Mouse (Mus musculus) stomach, postnatal 0 days (tissue): ENCODE results near the gene Grm2. TPM values are rescaled to one million over a fixed set of nuclear protein-coding genes. Genes with fewer than 3 reads are reported as not detected.
A peak's percentile ranks its signal among the peaks of the same experiment; 100 is the strongest.
"Not testable (repeated sequence)": the region's sequence is repeated elsewhere in the genome, so short reads cannot be mapped to it uniquely, and the experiment has no call there.

ENCODE experiments used
- ATAC-seq: fragments of 200-750 bp; cut with Nextera tagmentation; 2 replicates; pipeline ENCODE4 v1.8.0; 2017; ENCODE audit not compliant: low FRiP score, low TSS enrichment
- DNase-seq: peaks from one replicate; pipeline ENCODE4 v3.0.0-alpha.2; 2016; ENCODE audit warnings: low spot score
- H3K27ac ChIP-seq: fragments of 300-500 bp; sonication (generic); replicated peaks from 2 replicates; pipeline ENCODE4 v1.5.1; 2014; ENCODE audit warnings: mild to moderate bottlenecking, control low read depth
- H3K27me3 ChIP-seq: fragments of 300-500 bp; sonication (generic); 2 replicates; pipeline ENCODE4 v1.6.1; 2014; ENCODE audit warnings: low read length; ENCODE audit not compliant: control insufficient read depth, insufficient read depth
- H3K36me3 ChIP-seq: fragments of 300-500 bp; sonication (generic); 2 replicates; pipeline ENCODE4 v1.6.1; 2014; ENCODE audit warnings: low read length, mixed read lengths; ENCODE audit not compliant: control insufficient read depth, insufficient read depth
- H3K4me1 ChIP-seq: fragments of 300-500 bp; sonication (generic); replicated peaks from 2 replicates; pipeline ENCODE4 v1.6.1; 2014; ENCODE audit warnings: antibody characterized with exemption; ENCODE audit not compliant: control insufficient read depth, insufficient read depth
- H3K4me2 ChIP-seq: fragments of 300-500 bp; sonication (generic); replicated peaks from 2 replicates; pipeline ENCODE4 v1.6.1; 2014; ENCODE audit warnings: low read depth, mild to moderate bottlenecking, control low read depth, moderate library complexity
- H3K4me3 ChIP-seq: fragments of 300-500 bp; sonication (generic); 2 replicates; pipeline ENCODE4 v1.5.1; 2014; ENCODE audit warnings: low read depth, low read length, control low read depth
- H3K9ac ChIP-seq: fragments of 300-500 bp; sonication (generic); 2 replicates; pipeline ENCODE4 v1.6.1; 2014; ENCODE audit warnings: mild to moderate bottlenecking, low read length, control low read depth, mixed read lengths
- H3K9me3 ChIP-seq: fragments of 300-500 bp; sonication (generic); 2 replicates; pipeline ENCODE4 v1.6.1; 2016; ENCODE audit warnings: low read length; ENCODE audit not compliant: control insufficient read depth
- CTCF ChIP-seq: IDR thresholded peaks from 2 replicates; pipeline ENCODE4 v1.5.1; 2016; ENCODE audit warnings: antibody characterized with exemption, low read depth, mild to moderate bottlenecking, moderate library complexity
- EP300 ChIP-seq: optimal IDR thresholded peaks from 2 replicates; pipeline ENCODE3; 2016; ENCODE audit warnings: antibody characterized with exemption
- WGBS: fragments of 180-500 bp; shearing (Covaris S2); extraction: QIAGEN DNeasy Blood & Tissue Kit; methylation state at CpG from one replicate; pipeline ENCODE4 v1.1.7; 2014; 5-methylcytosine and 5-hydroxymethylcytosine counted together
- polyA plus RNA-seq: library from polyadenylated mRNA; unstranded; fragments of >200 nt; fragmentation: Nextera tagmentation; extraction: Ambion mirVana; gene quantifications from 2 replicates; pipeline ENCODE4 v1.2.1, GENCODE M21; 2015

The Grm2 gene
- polyA plus RNA-seq, 1 experiment from 2014 or later = not detected

- Histone ChIP-seq H3K27ac (no peak overlapping the region), H3K4me1 (no peaks in the 10 kb centered on the region), H3K9me3 (no peaks in the 10 kb centered on the region), H3K4me2 (no peak overlapping the region), H3K36me3 (no peaks in the 10 kb centered on the region), H3K4me3 (no peak overlapping the region), H3K27me3 (no peaks in the 10 kb centered on the region), H3K9ac (no peak overlapping the region)
- TF ChIP-seq EP300 = no peak
- TF ChIP-seq CTCF = peak; percentile 80
- 23% methylated on average over 8 of the region's 8 CpGs for WGBS
- ATAC-seq = no peak
- peak; percentile 57 for DNase-seq
These were observed 55.3 kb downstream of the Grm2 start for GRCm38 (mm10) chr9:106600546-106600945.

- Histone ChIP-seq H3K36me3 (no peaks in the 10 kb centered on the region), H3K27me3 (no peaks in the 10 kb centered on the region), H3K4me2 (no peak overlapping the region), H3K9ac (no peak overlapping the region), H3K4me3 (no peak overlapping the region), H3K9me3 (no peaks in the 10 kb centered on the region), H3K4me1 (no peaks in the 10 kb centered on the region), H3K27ac (no peak overlapping the region)
- no peak for TF ChIP-seq EP300
- TF ChIP-seq CTCF = peak; percentile 11; the same call in 1 of the 2 replicates
- 40% methylated on average over 7 of the region's 7 CpGs for WGBS
- no peak for ATAC-seq
- no peak for DNase-seq
These were observed 57.4 kb downstream of the Grm2 start for GRCm38 (mm10) chr9:106598466-106598865.

GRCm38 (mm10) chr9:106595836-106596235 is 60.0 kb downstream of the Grm2 start:
- H3K36me3 ChIP-seq = no peaks in the 10 kb centered on the region
- no peak for TF ChIP-seq EP300
- TF ChIP-seq CTCF = no peak
- H3K4me2 ChIP-seq = no peak overlapping the region
- no peak overlapping the region for H3K9ac ChIP-seq
- H3K4me3 ChIP-seq = no peak overlapping the region
- DNase-seq (no peak), ATAC-seq (no peak)
- no peaks in the 10 kb centered on the region for H3K27me3 ChIP-seq
- H3K27ac ChIP-seq = no peak overlapping the region
- H3K4me1 ChIP-seq = no peaks in the 10 kb centered on the region
- no peaks in the 10 kb centered on the region for H3K9me3 ChIP-seq
- whole genome bisulfite sequencing = 64% methylated on average over 7 of the region's 7 CpGs

- not testable (repeated sequence) for DNase-seq, H3K4me3 ChIP-seq, ATAC-seq, H3K9ac ChIP-seq, H3K27ac ChIP-seq, H3K9me3 ChIP-seq, H3K36me3 ChIP-seq, H3K27me3 ChIP-seq, H3K4me2 ChIP-seq, H3K4me1 ChIP-seq
- 19% methylated on average over 4 of the region's 4 CpGs for WGBS
These were observed 60.5 kb downstream of the Grm2 start for GRCm38 (mm10) chr9:106595402-106595801.

Other genes with a start within 250 kb of the Grm2 start
- 810 and 847 TPM in 2 replicates for gene Rpl29, start 226.6 kb downstream of the Grm2 start, polyA plus RNA-seq
- 20.7 and 23.9 TPM in 2 replicates for gene Acy1, start 217.8 kb downstream of the Grm2 start, polyA plus RNA-seq
- gene Abhd14b, start 208.6 kb downstream of the Grm2 start, polyA plus RNA-seq = 39.0 and 46.0 TPM in 2 replicates
- 23.1 and 23.2 TPM in 2 replicates for gene Abhd14a, start 208.4 kb downstream of the Grm2 start, polyA plus RNA-seq
- 16.8 and 20.3 TPM in 2 replicates for gene Pcbp4, start 202.8 kb downstream of the Grm2 start, polyA plus RNA-seq
- 0.15 and 0.23 TPM in 2 replicates for gene Gpr62, start 190.1 kb downstream of the Grm2 start, polyA plus RNA-seq
- gene Rrp9, start 180.1 kb downstream of the Grm2 start, polyA plus RNA-seq = 22.4 and 23.3 TPM in 2 replicates
- gene Parp3, start 179.1 kb downstream of the Grm2 start, polyA plus RNA-seq = 5.8 TPM in 2 replicates
- gene Iqcf1, start 156.1 kb downstream of the Grm2 start, polyA plus RNA-seq = not detected in 2 replicates
- gene Iqcf5, start 141.5 kb downstream of the Grm2 start, polyA plus RNA-seq = not detected in 2 replicates
- gene Iqcf3, start 94.5 kb downstream of the Grm2 start, polyA plus RNA-seq = not detected in 2 replicates
- gene Iqcf4, start 85.1 kb downstream of the Grm2 start, polyA plus RNA-seq = not detected in 2 replicates
- not detected in 2 replicates for gene Iqcf6, start 29.5 kb downstream of the Grm2 start, polyA plus RNA-seq
- 79.7 and 87.8 TPM in 2 replicates for gene Tex264, start 29.8 kb upstream of the Grm2 start, polyA plus RNA-seq
- 1.6 and 1.9 TPM in 2 replicates for gene Rad54l2, start 133.1 kb upstream of the Grm2 start, polyA plus RNA-seq
- gene Dcaf1, start 165.8 kb upstream of the Grm2 start, polyA plus RNA-seq = 4.3 and 4.5 TPM in 2 replicates
- gene Rbm15b, start 231.3 kb upstream of the Grm2 start, polyA plus RNA-seq = 3.8 and 4.7 TPM in 2 replicates
- gene Manf, start 235.9 kb upstream of the Grm2 start, polyA plus RNA-seq = 370 and 385 TPM in 2 replicates